Mouse (Mus musculus): ENCODE results near the gene Fkbp5. TPM values are rescaled to one million over a fixed set of nuclear protein-coding genes. Genes with fewer than 3 reads are reported as not detected.

Gene Fkbp5
- polyA plus RNA-seq, 1 experiment from 2014 or later, result 29.0 TPM

- TF ChIP-seq CTCF (IDR thresholded peaks at IDR 0.05; ENCODE audit: low read depth) (no peak), EP300 (IDR thresholded peaks at IDR 0.05; ENCODE audit: low read depth) (no peak)
- H3K27me3 ChIP-seq (ENCODE audit: insufficient read depth, low read length), result peaks cover 19% of the 10 kb centered on the region
- H3K9ac ChIP-seq (replicated peaks), result no peak overlapping the region
- no peaks in the 10 kb centered on the region for H3K36me3 ChIP-seq (replicated peaks; ENCODE audit: insufficient read depth, low read length)
- DNase-seq (no peak), ATAC-seq (no peak)
- no peak overlapping the region for H3K4me2 ChIP-seq (ENCODE audit: low read depth, low read length)
- H3K9me3 ChIP-seq (ENCODE audit: low read length), result no peaks in the 10 kb centered on the region
- no peak overlapping the region for H3K4me3 ChIP-seq (ENCODE audit: low read depth, low read length)
- no peak overlapping the region for H3K27ac ChIP-seq (ENCODE audit: low read depth)
- 67% methylated on average over 3 of the region's 3 CpGs for WGBS (ENCODE audit: insufficient replicate concordance)
- no peaks in the 10 kb centered on the region for H3K4me1 ChIP-seq (ENCODE audit: insufficient read depth)
Observed at GRCm38 (mm10) chr17:28388534-28388933, 128.8 kb downstream of the Fkbp5 start.

- H3K36me3 ChIP-seq (replicated peaks; ENCODE audit: insufficient read depth, low read length), result no peaks in the 10 kb centered on the region
- WGBS (ENCODE audit: insufficient replicate concordance), result 10% methylated on average over 23 of the region's 23 CpGs
- H3K4me3 ChIP-seq (ENCODE audit: low read depth, low read length), result 0 out of 2 replicates have a peak overlapping the region, but pooled peaks have one; percentile 10
- no peak for TF ChIP-seq EP300 (IDR thresholded peaks at IDR 0.05; ENCODE audit: low read depth)
- TF ChIP-seq CTCF (IDR thresholded peaks at IDR 0.05; ENCODE audit: low read depth), result peak; percentile 91
- DNase-seq, result peak; percentile 84
- H3K27me3 ChIP-seq (ENCODE audit: insufficient read depth, low read length), result peaks cover 19% of the 10 kb centered on the region
- no peak overlapping the region for H3K4me2 ChIP-seq (ENCODE audit: low read depth, low read length)
- no peaks in the 10 kb centered on the region for H3K9me3 ChIP-seq (ENCODE audit: low read length)
- no peak overlapping the region for H3K9ac ChIP-seq (replicated peaks)
- no peaks in the 10 kb centered on the region for H3K4me1 ChIP-seq (ENCODE audit: insufficient read depth)
- H3K27ac ChIP-seq (ENCODE audit: low read depth), result no peak overlapping the region
- peak; percentile 57 for ATAC-seq
Observed at GRCm38 (mm10) chr17:28386150-28386905, 131.0 kb downstream of the Fkbp5 start.

- Histone ChIP-seq H3K36me3 (replicated peaks; ENCODE audit: insufficient read depth, low read length) (no peaks in the 10 kb centered on the region), H3K27ac (ENCODE audit: low read depth) (no peak overlapping the region), H3K4me2 (ENCODE audit: low read depth, low read length) (no peak overlapping the region), H3K9ac (replicated peaks) (no peak overlapping the region), H3K4me1 (ENCODE audit: insufficient read depth) (no peaks in the 10 kb centered on the region), H3K4me3 (ENCODE audit: low read depth, low read length) (no peak overlapping the region), H3K27me3 (ENCODE audit: insufficient read depth, low read length) (peaks cover 17% of the 10 kb centered on the region), H3K9me3 (ENCODE audit: low read length) (no peaks in the 10 kb centered on the region)
- no peak for ATAC-seq
- WGBS (ENCODE audit: insufficient replicate concordance), result 71% methylated on average over 4 of the region's 4 CpGs
- peak; percentile 49 for DNase-seq
- TF ChIP-seq EP300 (IDR thresholded peaks at IDR 0.05; ENCODE audit: low read depth) (no peak), CTCF (IDR thresholded peaks at IDR 0.05; ENCODE audit: low read depth) (peak; percentile 60)
Observed at GRCm38 (mm10) chr17:28384298-28384697, 133.0 kb downstream of the Fkbp5 start.

GRCm38 (mm10) chr17:28380255-28380654 lies 137.1 kb downstream of the Fkbp5 start:
- H3K9me3 ChIP-seq (ENCODE audit: low read length), result no peaks in the 10 kb centered on the region
- ATAC-seq (no peak), DNase-seq (no peak)
- WGBS (ENCODE audit: insufficient replicate concordance), result 13% methylated on average over 6 of the region's 6 CpGs
- no peak overlapping the region for H3K4me2 ChIP-seq (ENCODE audit: low read depth, low read length)
- no peak overlapping the region for H3K27ac ChIP-seq (ENCODE audit: low read depth)
- H3K9ac ChIP-seq (replicated peaks), result no peak overlapping the region
- H3K4me1 ChIP-seq (ENCODE audit: insufficient read depth), result no peaks in the 10 kb centered on the region
- H3K27me3 ChIP-seq (ENCODE audit: insufficient read depth, low read length), result peaks cover 8% of the 10 kb centered on the region
- no peak overlapping the region for H3K4me3 ChIP-seq (ENCODE audit: low read depth, low read length)
- TF ChIP-seq CTCF (IDR thresholded peaks at IDR 0.05; ENCODE audit: low read depth), result no peak
- TF ChIP-seq EP300 (IDR thresholded peaks at IDR 0.05; ENCODE audit: low read depth), result no peak
- H3K36me3 ChIP-seq (replicated peaks; ENCODE audit: insufficient read depth, low read length), result no peaks in the 10 kb centered on the region

- Histone ChIP-seq H3K36me3 (replicated peaks; ENCODE audit: insufficient read depth, low read length) (no peaks in the 10 kb centered on the region), H3K27me3 (ENCODE audit: insufficient read depth, low read length) (peaks cover 21% of the 10 kb centered on the region), H3K9ac (replicated peaks) (no peak overlapping the region), H3K4me1 (ENCODE audit: insufficient read depth) (no peaks in the 10 kb centered on the region), H3K4me2 (ENCODE audit: low read depth, low read length) (no peak overlapping the region), H3K9me3 (ENCODE audit: low read length) (no peaks in the 10 kb centered on the region), H3K27ac (ENCODE audit: low read depth) (no peak overlapping the region), H3K4me3 (ENCODE audit: low read depth, low read length) (no peak overlapping the region)
- no peak for ATAC-seq
- 8% methylated on average over 16 of the region's 17 CpGs for WGBS (ENCODE audit: insufficient replicate concordance)
- DNase-seq, result no peak
- TF ChIP-seq CTCF (IDR thresholded peaks at IDR 0.05; ENCODE audit: low read depth), result no peak
- no peak for TF ChIP-seq EP300 (IDR thresholded peaks at IDR 0.05; ENCODE audit: low read depth)
Observed at GRCm38 (mm10) chr17:28375592-28376061, 141.7 kb downstream of the Fkbp5 start.

- Histone ChIP-seq H3K27ac (ENCODE audit: low read depth) (no peak overlapping the region), H3K36me3 (replicated peaks; ENCODE audit: insufficient read depth, low read length) (no peaks in the 10 kb centered on the region), H3K4me3 (ENCODE audit: low read depth, low read length) (no peak overlapping the region), H3K9me3 (ENCODE audit: low read length) (no peaks in the 10 kb centered on the region), H3K9ac (replicated peaks) (no peak overlapping the region), H3K4me1 (ENCODE audit: insufficient read depth) (no peaks in the 10 kb centered on the region), H3K27me3 (ENCODE audit: insufficient read depth, low read length) (peaks cover 21% of the 10 kb centered on the region), H3K4me2 (ENCODE audit: low read depth, low read length) (no peak overlapping the region)
- ATAC-seq (no peak), DNase-seq (no peak)
- 9% methylated on average over 15 of the region's 16 CpGs for WGBS (ENCODE audit: insufficient replicate concordance)
- TF ChIP-seq EP300 (IDR thresholded peaks at IDR 0.05; ENCODE audit: low read depth) (no peak), CTCF (IDR thresholded peaks at IDR 0.05; ENCODE audit: low read depth) (no peak)
Observed at GRCm38 (mm10) chr17:28374494-28374893, 142.8 kb downstream of the Fkbp5 start.
